ENCODE assay signal across 7 mouse cellular contexts in the genomic region with DNA sequence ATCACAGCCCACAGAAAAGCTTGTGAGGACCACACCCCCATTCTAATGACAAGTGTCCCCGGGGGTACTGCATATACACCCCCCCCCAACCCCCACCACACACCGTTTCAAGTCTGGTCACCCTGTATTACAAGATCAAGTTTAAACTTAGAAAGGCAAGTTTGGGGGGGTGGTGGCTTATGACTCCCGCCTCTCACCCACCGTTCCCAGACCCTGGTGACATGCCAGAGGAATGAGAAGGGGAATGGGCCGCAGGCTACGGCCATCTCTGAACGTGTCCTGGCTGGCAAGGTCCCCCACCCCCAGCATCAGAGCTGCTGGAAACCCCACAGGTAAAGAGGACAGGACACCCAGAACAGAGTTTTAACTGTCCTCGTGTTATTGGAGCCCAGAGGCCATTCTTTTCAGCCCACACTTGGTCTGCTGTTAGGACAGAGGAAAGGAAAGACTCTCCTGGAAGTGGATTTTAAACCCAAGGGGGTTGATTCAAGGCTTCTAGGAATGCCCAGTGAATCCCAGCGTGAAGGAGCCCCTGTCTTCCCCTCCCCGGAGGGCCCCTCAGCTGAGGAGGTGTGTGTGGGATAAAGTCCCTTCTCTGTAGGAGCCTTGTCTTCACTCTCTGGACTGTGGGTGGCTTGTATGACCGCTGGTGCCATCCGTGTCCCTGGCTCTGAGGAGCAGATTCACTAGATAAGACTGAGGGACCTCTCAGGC. TPM values are rescaled to one million over a fixed set of nuclear protein-coding genes. Genes with fewer than 3 reads are reported as not detected.
A peak's percentile ranks its signal among the peaks of the same experiment; 100 is the strongest.
DNase-seq lines count a peak whose midpoint lies in the region; ATAC-seq lines count a peak whose summit lies in the region.

No protein-coding gene starts in this region.

- peak overlapping the region; percentile 85 for H3K4me2 ChIP-seq in limb, embryonic 11.5 days (ENCODE audit: low read depth, severe bottlenecking)
- peak overlapping the region; percentile 87 for H3K4me2 ChIP-seq in neural tube, embryonic 15.5 days

- peak overlapping the region; percentile 90 for H3K27ac ChIP-seq in forebrain, embryonic 10.5 days
- no peak overlapping the region for H3K27ac ChIP-seq in limb, embryonic 11.5 days (replicated peaks; ENCODE audit: low read depth, low read length)
- peak overlapping the region; percentile 72; the same call in 1 of the 2 replicates for H3K27ac ChIP-seq in neural tube, embryonic 15.5 days (replicated peaks)

- peak overlapping the region; percentile 76 for H3K9ac ChIP-seq in limb, embryonic 11.5 days (ENCODE audit: low read length)
- H3K9ac ChIP-seq in neural tube, embryonic 15.5 days (replicated peaks) = peak overlapping the region; percentile 86

- H3K36me3 ChIP-seq in megakaryocyte, embryonic 14.5 days (replicated peaks; ENCODE audit: low read length) = peaks cover 12% of the 10 kb centered on the region
- H3K36me3 ChIP-seq in forebrain, embryonic 10.5 days (replicated peaks) = peaks cover 6% of the 10 kb centered on the region; the same call in 1 of the 2 replicates
- no peaks in the 10 kb centered on the region for H3K36me3 ChIP-seq in limb, embryonic 11.5 days (ENCODE audit: control insufficient read depth, insufficient read depth, low read length)
- H3K36me3 ChIP-seq in neural tube, embryonic 15.5 days = no peaks in the 10 kb centered on the region

- peaks cover 4% of the 10 kb centered on the region for H3K27me3 ChIP-seq in megakaryocyte, embryonic 14.5 days (replicated peaks)
- H3K27me3 ChIP-seq in forebrain, embryonic 10.5 days (ENCODE audit: poor library complexity, severe bottlenecking) = no peaks in the 10 kb centered on the region
- no peaks in the 10 kb centered on the region for H3K27me3 ChIP-seq in limb, embryonic 11.5 days (ENCODE audit: control insufficient read depth, insufficient read depth, low read length)
- H3K27me3 ChIP-seq in neural tube, embryonic 15.5 days (replicated peaks) = no peaks in the 10 kb centered on the region

- no peak for DNase-seq in forebrain, embryonic 10.5 days (ENCODE audit: extremely low spot score, low spot score)
- no peak for DNase-seq in limb, embryonic 11.5 days (ENCODE audit: low spot score)
- DNase-seq in urinary bladder, postnatal 25 days (ENCODE audit: low spot score) = no peak
- no peak for DNase-seq in spleen, adult 18-20 months

- ATAC-seq in megakaryocyte, adult 5-6 weeks (ENCODE audit: poor library complexity, severe bottlenecking) = no peak
- peak; percentile 8; the same call in 1 of the 2 replicates for ATAC-seq in limb, embryonic 11.5 days (ENCODE audit: insufficient number of reproducible peaks, low FRiP score, low TSS enrichment, low read depth)
- ATAC-seq in neural tube, embryonic 15.5 days (ENCODE audit: low FRiP score) = peak; percentile 14; the same call in 1 of the 2 replicates

- H3K4me3 ChIP-seq in megakaryocyte, embryonic 14.5 days (replicated peaks) = peak overlapping the region; percentile 99
- peak overlapping the region; percentile 91 for H3K4me3 ChIP-seq in forebrain, embryonic 10.5 days
- H3K4me3 ChIP-seq in limb, embryonic 11.5 days (ENCODE audit: low read depth, low read length) = peak overlapping the region; percentile 77
- peak overlapping the region; percentile 97 for H3K4me3 ChIP-seq in neural tube, embryonic 15.5 days (replicated peaks)

- H3K9me3 ChIP-seq in megakaryocyte, embryonic 14.5 days = peaks cover 6% of the 10 kb centered on the region
- H3K9me3 ChIP-seq in forebrain, embryonic 10.5 days = no peaks in the 10 kb centered on the region
- H3K9me3 ChIP-seq in limb, embryonic 11.5 days (ENCODE audit: control insufficient read depth, low read length) = no peaks in the 10 kb centered on the region
- H3K9me3 ChIP-seq in neural tube, embryonic 15.5 days (replicated peaks) = no peaks in the 10 kb centered on the region

- whole genome bisulfite sequencing in forebrain, embryonic 10.5 days = 36% methylated on average over 12 of the region's 12 CpGs
- 35% methylated on average over 12 of the region's 12 CpGs for WGBS in limb, embryonic 11.5 days
- 30% methylated on average over 12 of the region's 12 CpGs for WGBS in neural tube, embryonic 15.5 days

- H3K4me1 ChIP-seq in megakaryocyte, embryonic 14.5 days = peaks cover 62% of the 10 kb centered on the region
- peaks cover 48% of the 10 kb centered on the region for H3K4me1 ChIP-seq in forebrain, embryonic 10.5 days
- peaks cover 19% of the 10 kb centered on the region for H3K4me1 ChIP-seq in limb, embryonic 11.5 days (ENCODE audit: control insufficient read depth, insufficient read depth, low read length)
- H3K4me1 ChIP-seq in neural tube, embryonic 15.5 days = peaks cover 41% of the 10 kb centered on the region

RNA-seq across cellular contexts. Expression of gene Pxn, which starts 0.9 kb away (rescaled TPM):
- 63.1 and 67.7 TPM in 2 replicates for polyA plus RNA-seq in megakaryocyte, embryonic 14.5 days (2012; ENCODE audit: insufficient read depth, low replicate concordance)
- total RNA-seq in megakaryocyte, adult 5-6 weeks (2015) = 81.3 and 93.8 TPM in 2 replicates
- 151 and 199 TPM in 2 replicates for total RNA-seq in megakaryocyte, adult 5-6 weeks (2017)
- 34.3 and 35.8 TPM in 2 replicates for polyA plus RNA-seq in forebrain, embryonic 10.5 days (2016; fragmentation: Nextera tagmentation; extraction: Ambion mirVana)
- 13.5 and 17.7 TPM in 2 replicates for polyA plus RNA-seq in limb, embryonic 11.5 days (2014; fragmentation: Nextera tagmentation; extraction: Ambion mirVana)
- polyA plus RNA-seq in neural tube, embryonic 15.5 days (2015; fragmentation: Nextera tagmentation; extraction: Ambion mirVana) = 21.3 and 28.2 TPM in 2 replicates

RNA-seq across cellular contexts. Expression of gene Sirt4, which starts 22.9 kb away (rescaled TPM):
- polyA plus RNA-seq in megakaryocyte, embryonic 14.5 days (2012; ENCODE audit: insufficient read depth, low replicate concordance) = 3.1 TPM in 1 of 2 replicates, not detected in the other
- total RNA-seq in megakaryocyte, adult 5-6 weeks (2015) = 3.6 and 5.4 TPM in 2 replicates
- total RNA-seq in megakaryocyte, adult 5-6 weeks (2017) = 2.0 and 3.3 TPM in 2 replicates
- polyA plus RNA-seq in forebrain, embryonic 10.5 days (2016; fragmentation: Nextera tagmentation; extraction: Ambion mirVana) = 13.1 and 13.9 TPM in 2 replicates
- polyA plus RNA-seq in limb, embryonic 11.5 days (2014; fragmentation: Nextera tagmentation; extraction: Ambion mirVana) = 19.2 and 19.7 TPM in 2 replicates
- 31.0 and 37.1 TPM in 2 replicates for polyA plus RNA-seq in neural tube, embryonic 15.5 days (2015; fragmentation: Nextera tagmentation; extraction: Ambion mirVana)

RNA-seq across cellular contexts. Expression of gene Pla2g1b, which starts 41.4 kb away (rescaled TPM):
- polyA plus RNA-seq in megakaryocyte, embryonic 14.5 days (2012; ENCODE audit: insufficient read depth, low replicate concordance) = not detected in 2 replicates
- total RNA-seq in megakaryocyte, adult 5-6 weeks (2015) = not detected in 2 replicates
- total RNA-seq in megakaryocyte, adult 5-6 weeks (2017) = not detected in 2 replicates
- polyA plus RNA-seq in forebrain, embryonic 10.5 days (2016; fragmentation: Nextera tagmentation; extraction: Ambion mirVana) = not detected in 2 replicates
- polyA plus RNA-seq in limb, embryonic 11.5 days (2014; fragmentation: Nextera tagmentation; extraction: Ambion mirVana) = not detected in 2 replicates
- polyA plus RNA-seq in neural tube, embryonic 15.5 days (2015; fragmentation: Nextera tagmentation; extraction: Ambion mirVana) = 0.81 and 1.1 TPM in 2 replicates

RNA-seq across cellular contexts. Expression of gene Rplp0, which starts 51.8 kb away (rescaled TPM):
- 975 and 2,538 TPM in 2 replicates for polyA plus RNA-seq in megakaryocyte, embryonic 14.5 days (2012; ENCODE audit: insufficient read depth, low replicate concordance)
- total RNA-seq in megakaryocyte, adult 5-6 weeks (2015) = 1,875 and 2,228 TPM in 2 replicates
- total RNA-seq in megakaryocyte, adult 5-6 weeks (2017) = 1,202 and 1,250 TPM in 2 replicates
- polyA plus RNA-seq in forebrain, embryonic 10.5 days (2016; fragmentation: Nextera tagmentation; extraction: Ambion mirVana) = 1,454 and 1,463 TPM in 2 replicates
- polyA plus RNA-seq in limb, embryonic 11.5 days (2014; fragmentation: Nextera tagmentation; extraction: Ambion mirVana) = 1,447 and 1,526 TPM in 2 replicates
- polyA plus RNA-seq in neural tube, embryonic 15.5 days (2015; fragmentation: Nextera tagmentation; extraction: Ambion mirVana) = 785 and 1,036 TPM in 2 replicates

RNA-seq across cellular contexts. Expression of gene Gcn1l1, which starts 57.6 kb away (rescaled TPM):
- 25.1 and 30.4 TPM in 2 replicates for polyA plus RNA-seq in megakaryocyte, embryonic 14.5 days (2012; ENCODE audit: insufficient read depth, low replicate concordance)
- 9.0 and 9.2 TPM in 2 replicates for total RNA-seq in megakaryocyte, adult 5-6 weeks (2015)
- 13.2 and 13.4 TPM in 2 replicates for total RNA-seq in megakaryocyte, adult 5-6 weeks (2017)
- polyA plus RNA-seq in forebrain, embryonic 10.5 days (2016; fragmentation: Nextera tagmentation; extraction: Ambion mirVana) = 64.9 and 66.1 TPM in 2 replicates
- polyA plus RNA-seq in limb, embryonic 11.5 days (2014; fragmentation: Nextera tagmentation; extraction: Ambion mirVana) = 39.6 and 44.5 TPM in 2 replicates
- 35.7 and 37.6 TPM in 2 replicates for polyA plus RNA-seq in neural tube, embryonic 15.5 days (2015; fragmentation: Nextera tagmentation; extraction: Ambion mirVana)
